Mouse (Mus musculus): ENCODE measurements around the gene Macrod2.

The Macrod2 gene

GRCm38 (mm10) chr2:142373978-142374377, 1978.9 kb downstream of the Macrod2 start:
- DNase-seq (ENCODE audit: low spot score): no peak

GRCm38 (mm10) chr2:142380563-142380962, 1985.5 kb downstream of the Macrod2 start:
- no peak for DNase-seq (ENCODE audit: low spot score)

GRCm38 (mm10) chr2:142381081-142381579, 1986.0 kb downstream of the Macrod2 start:
- DNase-seq (ENCODE audit: low spot score): no peak

- DNase-seq (ENCODE audit: low spot score): no peak
These were observed 1998.4 kb downstream of the Macrod2 start for GRCm38 (mm10) chr2:142393546-142393945.

GRCm38 (mm10) chr2:142399490-142399889, 2004.4 kb downstream of the Macrod2 start:
- DNase-seq (ENCODE audit: low spot score): no peak

GRCm38 (mm10) chr2:142400781-142401180, 2005.7 kb downstream of the Macrod2 start:
- no peak for DNase-seq (ENCODE audit: low spot score)

GRCm38 (mm10) chr2:142401359-142401758, 2006.2 kb downstream of the Macrod2 start:
- DNase-seq (ENCODE audit: low spot score): no peak

GRCm38 (mm10) chr2:142403394-142403793, 2008.3 kb downstream of the Macrod2 start:
- no peak for DNase-seq (ENCODE audit: low spot score)

- no peak for DNase-seq (ENCODE audit: low spot score)
These were observed 2009.2 kb downstream of the Macrod2 start for GRCm38 (mm10) chr2:142404321-142404720.

GRCm38 (mm10) chr2:142407341-142407740, 2012.2 kb downstream of the Macrod2 start:
- no peak for DNase-seq (ENCODE audit: low spot score)

- DNase-seq (ENCODE audit: low spot score): no peak
These were observed 2015.0 kb downstream of the Macrod2 start for GRCm38 (mm10) chr2:142410124-142410523.

GRCm38 (mm10) chr2:142433126-142433525, 2038.0 kb downstream of the Macrod2 start:
- DNase-seq (ENCODE audit: low spot score): no peak

- no peak for DNase-seq (ENCODE audit: low spot score)
These were observed 2039.6 kb downstream of the Macrod2 start for GRCm38 (mm10) chr2:142434731-142435130.

- peak; percentile 9 for DNase-seq (ENCODE audit: low spot score)
These were observed 2042.7 kb downstream of the Macrod2 start for GRCm38 (mm10) chr2:142437606-142438461.

Data from ovary, postnatal 14 days (tissue).